Mouse (Mus musculus) forebrain, embryonic 11.5 days (tissue): ENCODE data around the gene Fam193a. TPM values are rescaled to one million over a fixed set of nuclear protein-coding genes. Genes with fewer than 3 reads are reported as not detected.

ENCODE experiments used
- ATAC-seq: fragments of 200-750 bp; cut with Nextera tagmentation; replicated peaks from 2 replicates; pipeline ENCODE4 v1.8.0; 2017; ENCODE audit warnings: moderate TSS enrichment; ENCODE audit not compliant: low FRiP score
- DNase-seq: peaks from one replicate; pipeline ENCODE4 v3.0.0-alpha.2; 2017; ENCODE audit warnings: low spot score
- H3K27ac ChIP-seq: fragments of 300-500 bp; sonication (generic); 2 replicates; pipeline ENCODE4 v1.5.1; 2014; ENCODE audit warnings: low read depth, low read length
- H3K27me3 ChIP-seq: fragments of 300-500 bp; sonication (generic); 2 replicates; pipeline ENCODE4 v1.6.1; 2014; ENCODE audit warnings: mild to moderate bottlenecking, low read length, mixed read lengths; ENCODE audit not compliant: control insufficient read depth, insufficient read depth
- H3K36me3 ChIP-seq: fragments of 300-500 bp; sonication (generic); 2 replicates; pipeline ENCODE4 v1.6.1; 2014; ENCODE audit warnings: mild to moderate bottlenecking, low read length, moderate library complexity, mixed read lengths; ENCODE audit not compliant: control insufficient read depth, insufficient read depth
- H3K4me1 ChIP-seq: fragments of 300-500 bp; sonication (generic); replicated peaks from 2 replicates; pipeline ENCODE4 v1.6.1; 2014; ENCODE audit warnings: low read length, mixed read lengths; ENCODE audit not compliant: control insufficient read depth, insufficient read depth
- H3K4me2 ChIP-seq: fragments of 300-500 bp; sonication (generic); 2 replicates; pipeline ENCODE4 v1.6.1; 2014; ENCODE audit warnings: low read depth, mild to moderate bottlenecking, low read length, moderate library complexity, mixed read lengths; ENCODE audit not compliant: severe bottlenecking
- H3K4me3 ChIP-seq: fragments of 300-500 bp; sonication (generic); 2 replicates; pipeline ENCODE4 v1.5.1; 2014; ENCODE audit warnings: low read depth, low read length
- H3K9ac ChIP-seq: fragments of 300-500 bp; sonication (generic); 2 replicates; pipeline ENCODE4 v1.6.1; 2014; ENCODE audit warnings: low read length
- H3K9me3 ChIP-seq: fragments of 300-500 bp; sonication (generic); 2 replicates; pipeline ENCODE4 v1.6.1; 2016; ENCODE audit warnings: low read length, mixed read lengths; ENCODE audit not compliant: control insufficient read depth
- WGBS: fragments of 180-500 bp; shearing (Covaris S2); extraction: QIAGEN DNeasy Blood & Tissue Kit; methylation state at CpG from one replicate; pipeline ENCODE4 v1.1.7; 2014; 5-methylcytosine and 5-hydroxymethylcytosine counted together
- polyA plus RNA-seq: library from polyadenylated mRNA; unstranded; fragments of >200 nt; fragmentation: Nextera tagmentation; extraction: Ambion mirVana; gene quantifications from 2 replicates; pipeline ENCODE4 v1.2.1, GENCODE M21; 2014

Fam193a gene
- polyA plus RNA-seq, 1 experiment from 2014 or later = 19.6 TPM

GRCm38 (mm10) chr5:34417251-34418008 lies 47.7 kb downstream of the Fam193a start:
- no peaks in the 10 kb centered on the region for H3K9me3 ChIP-seq
- no peaks in the 10 kb centered on the region for H3K4me1 ChIP-seq
- no peak overlapping the region for H3K4me2 ChIP-seq
- no peak overlapping the region for H3K27ac ChIP-seq
- no peak overlapping the region for H3K9ac ChIP-seq
- H3K36me3 ChIP-seq = no peaks in the 10 kb centered on the region; the same call in none of the 2 replicates
- no peaks in the 10 kb centered on the region for H3K27me3 ChIP-seq
- ATAC-seq (no peak), DNase-seq (no peak)
- 93% methylated on average over 3 of the region's 3 CpGs for WGBS
- H3K4me3 ChIP-seq = no peak overlapping the region

- no peak for ATAC-seq
Observed at GRCm38 (mm10) chr5:34419188-34419587, 49.5 kb downstream of the Fam193a start.

GRCm38 (mm10) chr5:34430776-34431175 lies 61.0 kb downstream of the Fam193a start:
- Histone ChIP-seq H3K4me2 (no peak overlapping the region), H3K27ac (no peak overlapping the region), H3K36me3 (peaks cover 3% of the 10 kb centered on the region; the same call in 1 of the 2 replicates), H3K9ac (no peak overlapping the region), H3K4me3 (no peak overlapping the region), H3K4me1 (no peaks in the 10 kb centered on the region), H3K27me3 (no peaks in the 10 kb centered on the region), H3K9me3 (no peaks in the 10 kb centered on the region)
- DNase-seq (no peak), ATAC-seq (no peak)
- WGBS = 88% methylated on average over 3 of the region's 3 CpGs

More at GRCm38 (mm10) chr5:34419188-34419587, 49.5 kb downstream of the Fam193a start:
- WGBS = 94% methylated on average over 1 of the region's 1 CpGs
- Histone ChIP-seq H3K27ac (no peak overlapping the region), H3K9me3 (no peaks in the 10 kb centered on the region), H3K27me3 (no peaks in the 10 kb centered on the region), H3K9ac (no peak overlapping the region), H3K4me2 (no peak overlapping the region), H3K36me3 (no peaks in the 10 kb centered on the region; the same call in none of the 2 replicates), H3K4me1 (no peaks in the 10 kb centered on the region), H3K4me3 (no peak overlapping the region)
- DNase-seq = no peak

- Histone ChIP-seq H3K4me1 (no peaks in the 10 kb centered on the region), H3K27ac (no peak overlapping the region), H3K9ac (no peak overlapping the region), H3K27me3 (no peaks in the 10 kb centered on the region), H3K4me2 (no peak overlapping the region), H3K9me3 (no peaks in the 10 kb centered on the region), H3K36me3 (peaks cover 2% of the 10 kb centered on the region; the same call in 1 of the 2 replicates), H3K4me3 (no peak overlapping the region)
- DNase-seq = no peak
- ATAC-seq = no peak
- 90% methylated on average over 1 of the region's 1 CpGs for WGBS
Observed at GRCm38 (mm10) chr5:34433786-34434185, 64.1 kb downstream of the Fam193a start.

- H3K36me3 ChIP-seq = peaks cover 2% of the 10 kb centered on the region; the same call in 1 of the 2 replicates
- no peak overlapping the region for H3K4me2 ChIP-seq
- no peaks in the 10 kb centered on the region for H3K4me1 ChIP-seq
- H3K9me3 ChIP-seq = no peaks in the 10 kb centered on the region
- ATAC-seq = no peak
- no peaks in the 10 kb centered on the region for H3K27me3 ChIP-seq
- no peak overlapping the region for H3K4me3 ChIP-seq
- no peak overlapping the region for H3K27ac ChIP-seq
- 94% methylated on average over 3 of the region's 3 CpGs for WGBS
- DNase-seq = no peak
- no peak overlapping the region for H3K9ac ChIP-seq
Observed at GRCm38 (mm10) chr5:34434241-34434640, 64.5 kb downstream of the Fam193a start.

GRCm38 (mm10) chr5:34438052-34438451 lies 68.3 kb downstream of the Fam193a start:
- H3K27ac ChIP-seq = no peak overlapping the region
- WGBS = 93% methylated on average over 4 of the region's 4 CpGs
- H3K4me1 ChIP-seq = no peaks in the 10 kb centered on the region
- H3K4me2 ChIP-seq = no peak overlapping the region
- H3K9ac ChIP-seq = no peak overlapping the region
- peaks cover 2% of the 10 kb centered on the region; the same call in 1 of the 2 replicates for H3K36me3 ChIP-seq
- DNase-seq (no peak), ATAC-seq (no peak)
- no peak overlapping the region for H3K4me3 ChIP-seq
- no peaks in the 10 kb centered on the region for H3K27me3 ChIP-seq
- no peaks in the 10 kb centered on the region for H3K9me3 ChIP-seq

GRCm38 (mm10) chr5:34438659-34439058 lies 68.9 kb downstream of the Fam193a start:
- no peak overlapping the region for H3K4me2 ChIP-seq
- H3K4me1 ChIP-seq = no peaks in the 10 kb centered on the region
- H3K36me3 ChIP-seq = peaks cover 2% of the 10 kb centered on the region
- 88% methylated on average over 1 of the region's 1 CpGs for WGBS
- H3K9me3 ChIP-seq = no peaks in the 10 kb centered on the region
- no peak for DNase-seq
- ATAC-seq = no peak
- H3K27ac ChIP-seq = no peak overlapping the region
- no peak overlapping the region for H3K4me3 ChIP-seq
- H3K27me3 ChIP-seq = no peaks in the 10 kb centered on the region
- no peak overlapping the region for H3K9ac ChIP-seq

- no peak overlapping the region for H3K4me3 ChIP-seq
- no peaks in the 10 kb centered on the region for H3K4me1 ChIP-seq
- DNase-seq (no peak), ATAC-seq (no peak)
- peaks cover 7% of the 10 kb centered on the region for H3K36me3 ChIP-seq
- H3K9me3 ChIP-seq = no peaks in the 10 kb centered on the region
- H3K27me3 ChIP-seq = no peaks in the 10 kb centered on the region
- no peak overlapping the region for H3K9ac ChIP-seq
- 92% methylated on average over 2 of the region's 2 CpGs for WGBS
- H3K27ac ChIP-seq = no peak overlapping the region
- no peak overlapping the region for H3K4me2 ChIP-seq
Observed at GRCm38 (mm10) chr5:34439768-34440167, 70.0 kb downstream of the Fam193a start.

- H3K36me3 ChIP-seq = peaks cover 11% of the 10 kb centered on the region
- 94% methylated on average over 2 of the region's 2 CpGs for WGBS
Observed at GRCm38 (mm10) chr5:34441797-34442196, 72.1 kb downstream of the Fam193a start.

More at GRCm38 (mm10) chr5:34441797-34442196, 72.1 kb downstream of the Fam193a start:
- Histone ChIP-seq H3K27ac (no peak overlapping the region), H3K4me3 (no peak overlapping the region), H3K9ac (no peak overlapping the region), H3K9me3 (no peaks in the 10 kb centered on the region), H3K27me3 (no peaks in the 10 kb centered on the region), H3K4me2 (no peak overlapping the region), H3K4me1 (no peaks in the 10 kb centered on the region)
- no peak for DNase-seq
- no peak for ATAC-seq
